Mouse (Mus musculus) stomach, embryonic 14.5 days (tissue): ENCODE results near the gene Otop1. TPM values are rescaled to one million over a fixed set of nuclear protein-coding genes. Genes with fewer than 3 reads are reported as not detected.

Experiments
- ATAC-seq: fragments of 200-750 bp; cut with Nextera tagmentation; 2 replicates; pipeline ENCODE4 v1.8.0; 2017; ENCODE audit warnings: low read depth, moderate TSS enrichment; ENCODE audit not compliant: insufficient number of reproducible peaks, insufficient read depth, low FRiP score
- H3K27ac ChIP-seq: fragments of 300-500 bp; sonication (generic); 2 replicates; pipeline ENCODE4 v1.5.1; 2014; ENCODE audit warnings: mild to moderate bottlenecking, low read length, moderate library complexity, mixed read lengths
- H3K27me3 ChIP-seq: fragments of 300-500 bp; sonication (generic); 2 replicates; pipeline ENCODE4 v1.6.1; 2014; ENCODE audit warnings: low read length, control low read depth, mixed read lengths; ENCODE audit not compliant: control insufficient read depth, insufficient read depth
- H3K36me3 ChIP-seq: fragments of 300-500 bp; sonication (generic); 2 replicates; pipeline ENCODE4 v1.6.1; 2014; ENCODE audit warnings: mild to moderate bottlenecking, control low read depth, low read length, moderate library complexity, mixed read lengths; ENCODE audit not compliant: control insufficient read depth, insufficient read depth
- H3K4me1 ChIP-seq: fragments of 300-500 bp; sonication (generic); 2 replicates; pipeline ENCODE4 v1.6.1; 2014; ENCODE audit warnings: low read length, control low read depth, mixed read lengths; ENCODE audit not compliant: control insufficient read depth, insufficient read depth
- H3K4me2 ChIP-seq: fragments of 300-500 bp; sonication (generic); replicated peaks from 2 replicates; pipeline ENCODE4 v1.6.1; 2014; ENCODE audit warnings: low read depth, low read length, control low read depth
- H3K4me3 ChIP-seq: fragments of 300-500 bp; sonication (generic); 2 replicates; pipeline ENCODE4 v1.5.1; 2014; ENCODE audit warnings: low read depth, low read length, control low read depth
- H3K9ac ChIP-seq: fragments of 300-500 bp; sonication (generic); replicated peaks from 2 replicates; pipeline ENCODE4 v1.6.1; 2014; ENCODE audit warnings: low read depth, mild to moderate bottlenecking, control low read depth, low read length, moderate library complexity, mixed read lengths
- H3K9me3 ChIP-seq: fragments of 300-500 bp; sonication (generic); 2 replicates; pipeline ENCODE4 v1.6.1; 2016; ENCODE audit warnings: low read depth, low read length, control low read depth; ENCODE audit not compliant: control insufficient read depth
- WGBS: fragments of 180-500 bp; shearing (Covaris S2); extraction: QIAGEN DNeasy Blood & Tissue Kit; methylation state at CpG from one replicate; pipeline ENCODE4 v1.1.7; 2014; 5-methylcytosine and 5-hydroxymethylcytosine counted together
- polyA plus RNA-seq: library from polyadenylated mRNA; unstranded; fragments of >200 nt; fragmentation: Nextera tagmentation; extraction: Ambion mirVana; gene quantifications from 2 replicates; pipeline ENCODE4 v1.2.1, GENCODE M21; 2014

Otop1 gene
- polyA plus RNA-seq, 1 experiment from 2014 or later, result not detected

DNA sequence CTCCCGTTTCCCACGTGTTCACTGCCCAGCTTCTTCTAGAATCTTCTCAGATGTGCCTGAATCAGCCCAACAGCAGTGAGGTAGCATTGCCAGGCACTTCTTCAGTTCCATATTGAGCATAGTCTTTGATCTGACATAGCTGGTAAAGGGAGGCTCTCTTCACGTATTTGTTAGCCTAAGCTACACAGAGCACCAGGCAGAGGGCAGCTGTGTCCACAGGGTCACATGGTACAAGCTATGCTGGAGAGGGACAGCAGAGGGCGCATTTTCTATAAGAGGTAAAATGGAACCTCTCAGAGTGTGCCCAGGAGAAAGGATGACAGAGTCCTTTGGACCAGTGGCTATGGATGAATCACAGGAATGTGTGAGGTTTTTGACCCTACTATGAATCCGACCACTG is 33.1 kb downstream of the Otop1 start:
- Histone ChIP-seq H3K4me1 (no peaks in the 10 kb centered on the region), H3K9ac (no peak overlapping the region), H3K27me3 (no peaks in the 10 kb centered on the region), H3K27ac (no peak overlapping the region), H3K36me3 (no peaks in the 10 kb centered on the region), H3K9me3 (no peaks in the 10 kb centered on the region), H3K4me3 (no peak overlapping the region), H3K4me2 (no peak overlapping the region)
- 44% methylated on average over 5 of the region's 5 CpGs for WGBS
- no peak for ATAC-seq

DNA sequence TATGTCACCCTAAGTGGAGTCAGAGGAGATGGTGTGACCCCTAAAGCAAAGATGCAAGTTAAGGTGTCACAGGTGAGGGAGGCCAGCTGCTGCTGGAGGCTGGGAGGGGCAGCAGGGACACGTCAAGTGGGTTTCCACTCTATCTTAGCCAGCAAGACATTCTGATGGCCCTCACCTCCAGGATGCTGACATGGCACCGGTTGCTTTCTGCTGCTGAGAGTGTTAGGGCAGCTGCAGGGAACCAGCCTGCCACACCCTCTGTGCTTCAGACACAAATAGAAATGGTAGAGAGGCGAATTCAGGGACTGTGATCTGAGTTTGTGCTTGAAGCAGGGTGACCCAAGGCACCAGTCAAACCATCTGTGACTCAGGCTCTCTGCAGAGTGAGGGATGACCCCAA is 34.0 kb downstream of the Otop1 start:
- Histone ChIP-seq H3K27ac (no peak overlapping the region), H3K4me1 (no peaks in the 10 kb centered on the region), H3K9me3 (no peaks in the 10 kb centered on the region), H3K9ac (no peak overlapping the region), H3K4me2 (no peak overlapping the region), H3K36me3 (no peaks in the 10 kb centered on the region), H3K4me3 (no peak overlapping the region), H3K27me3 (no peaks in the 10 kb centered on the region)
- WGBS, result 51% methylated on average over 3 of the region's 3 CpGs
- ATAC-seq, result no peak

- WGBS, result 3% methylated on average over 55 of the region's 67 CpGs
- Histone ChIP-seq H3K4me2 (peak within 1 kb of the TSS; percentile 57), H3K27ac (no peak within 1 kb of the TSS), H3K4me3 (peak within 1 kb of the TSS; percentile 29), H3K9ac (no peak within 1 kb of the TSS), H3K36me3 (no peaks in the 10 kb centered on the region), H3K4me1 (0 out of 2 replicates have a peak, but pooled peaks cover 2% of the 10 kb centered on the region), H3K27me3 (peaks cover 34% of the 10 kb centered on the region), H3K9me3 (no peaks in the 10 kb centered on the region)
- ATAC-seq, result no peak; the same call in 1 of the 2 replicates
Observed at GRCm38 (mm10) chr5:38318966-38319786, 43.4 kb downstream of the Otop1 start, which contains the start of gene Drd5. Gene Drd5, plus strand, starts transcription at chr5:38319367.

DNA sequence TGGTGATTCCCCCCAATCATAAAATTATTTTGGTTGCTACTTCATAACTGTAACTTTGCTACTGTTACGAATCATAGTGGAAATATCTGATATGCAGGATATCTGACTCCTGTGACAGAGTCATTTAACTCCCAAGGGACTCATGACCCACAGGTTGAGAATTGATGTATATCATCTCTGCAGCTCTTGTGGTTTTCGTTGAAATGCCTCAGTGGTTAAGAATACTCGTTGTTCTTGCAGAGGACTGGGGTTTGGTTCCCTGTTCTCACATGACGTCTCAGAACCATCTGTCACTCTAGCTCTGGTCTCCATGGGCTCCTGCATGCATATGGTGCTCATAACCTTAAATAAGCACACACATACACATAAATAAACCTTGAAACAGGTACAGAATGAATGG is 57.6 kb downstream of the Otop1 start:
- H3K4me2 ChIP-seq, result no peak overlapping the region
- no peak overlapping the region for H3K9ac ChIP-seq
- no peaks in the 10 kb centered on the region for H3K27me3 ChIP-seq
- no peaks in the 10 kb centered on the region for H3K4me1 ChIP-seq
- H3K9me3 ChIP-seq, result no peaks in the 10 kb centered on the region
- ATAC-seq, result no peak
- no peak overlapping the region for H3K27ac ChIP-seq
- no peaks in the 10 kb centered on the region for H3K36me3 ChIP-seq
- whole genome bisulfite sequencing, result 72% methylated on average over 4 of the region's 4 CpGs
- no peak overlapping the region for H3K4me3 ChIP-seq

DNA sequence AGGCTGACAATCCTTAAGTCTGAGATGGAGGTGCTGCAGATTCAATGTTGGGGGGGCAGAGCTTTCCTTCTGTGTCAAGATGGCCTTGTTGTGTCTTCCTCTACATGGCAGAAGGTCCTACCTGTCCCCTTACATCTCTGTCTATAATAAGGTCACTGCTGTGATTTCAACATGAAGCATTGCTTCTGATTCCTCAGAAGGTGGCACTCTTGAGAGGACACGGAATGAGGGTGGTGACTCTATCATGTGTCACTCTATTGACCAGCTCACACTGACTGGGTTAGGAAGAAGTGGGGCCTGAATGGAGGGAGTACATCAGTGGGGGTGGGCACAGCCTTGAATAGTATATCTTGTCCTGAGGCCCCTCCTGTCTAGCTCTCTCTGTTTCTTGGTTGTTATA is 58.8 kb downstream of the Otop1 start:
- WGBS, result 26% methylated on average over 1 of the region's 1 CpGs
- no peaks in the 10 kb centered on the region for H3K4me1 ChIP-seq

GRCm38 (mm10) chr5:38343101-38343500 is 67.3 kb downstream of the Otop1 start:
- no peak overlapping the region for H3K27ac ChIP-seq
- no peaks in the 10 kb centered on the region for H3K9me3 ChIP-seq
- no peak overlapping the region for H3K9ac ChIP-seq
- no peaks in the 10 kb centered on the region for H3K27me3 ChIP-seq
- H3K4me2 ChIP-seq, result no peak overlapping the region
- ATAC-seq, result no peak
- no peak overlapping the region for H3K4me3 ChIP-seq
- 78% methylated on average over 3 of the region's 3 CpGs for WGBS
- no peaks in the 10 kb centered on the region for H3K36me3 ChIP-seq
- no peaks in the 10 kb centered on the region for H3K4me1 ChIP-seq

More for the DNA sequence above, 58.8 kb downstream of the Otop1 start:
- H3K9me3 ChIP-seq, result no peaks in the 10 kb centered on the region
- H3K27ac ChIP-seq, result no peak overlapping the region
- no peaks in the 10 kb centered on the region for H3K36me3 ChIP-seq
- ATAC-seq, result no peak
- no peak overlapping the region for H3K4me2 ChIP-seq
- H3K27me3 ChIP-seq, result no peaks in the 10 kb centered on the region
- no peak overlapping the region for H3K4me3 ChIP-seq
- no peak overlapping the region for H3K9ac ChIP-seq

DNA sequence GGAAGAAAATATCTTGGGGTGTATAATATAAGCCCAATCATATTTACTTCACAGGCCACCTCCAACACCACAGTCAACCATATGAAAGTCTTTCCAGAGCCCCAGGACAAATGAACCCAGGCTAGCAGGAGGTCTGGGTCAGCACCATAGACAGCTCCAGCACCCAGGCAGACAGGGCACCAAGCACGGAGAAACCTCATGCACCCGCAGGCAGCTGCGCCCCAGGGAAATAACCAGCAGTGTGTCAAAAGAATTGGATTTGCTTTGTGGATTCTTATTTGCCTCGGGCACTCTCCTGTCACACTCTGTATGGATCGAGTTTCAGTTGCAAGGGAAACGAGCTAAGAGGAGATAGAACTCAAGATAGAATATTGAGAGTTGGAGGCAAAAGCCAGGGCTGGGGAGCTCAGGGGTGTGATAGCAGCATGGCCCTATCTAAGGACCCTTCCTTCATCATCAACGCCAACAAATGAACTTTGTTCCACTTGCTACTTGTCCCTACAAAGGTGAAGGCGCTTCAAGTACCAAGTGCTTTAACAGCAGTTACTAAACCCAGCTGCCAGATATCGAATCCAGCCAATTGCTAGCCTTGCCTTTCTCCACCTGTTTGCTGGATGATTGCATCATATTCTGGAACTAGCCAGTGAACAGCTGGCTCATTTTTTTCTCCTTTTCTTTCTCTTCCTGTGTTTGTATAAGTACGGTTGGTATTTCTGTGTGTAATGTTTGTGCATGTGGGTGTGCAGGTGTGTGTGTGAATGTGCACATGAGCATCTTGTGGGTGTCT is 71.1 kb downstream of the Otop1 start:
- 33% methylated on average over 10 of the region's 10 CpGs for WGBS
- H3K9me3 ChIP-seq, result no peaks in the 10 kb centered on the region
- no peak for ATAC-seq
- no peaks in the 10 kb centered on the region for H3K36me3 ChIP-seq
- H3K4me3 ChIP-seq, result no peak overlapping the region
- H3K4me2 ChIP-seq, result no peak overlapping the region
- H3K27ac ChIP-seq, result no peak overlapping the region
- no peaks in the 10 kb centered on the region for H3K27me3 ChIP-seq
- H3K4me1 ChIP-seq, result no peaks in the 10 kb centered on the region
- no peak overlapping the region for H3K9ac ChIP-seq

DNA sequence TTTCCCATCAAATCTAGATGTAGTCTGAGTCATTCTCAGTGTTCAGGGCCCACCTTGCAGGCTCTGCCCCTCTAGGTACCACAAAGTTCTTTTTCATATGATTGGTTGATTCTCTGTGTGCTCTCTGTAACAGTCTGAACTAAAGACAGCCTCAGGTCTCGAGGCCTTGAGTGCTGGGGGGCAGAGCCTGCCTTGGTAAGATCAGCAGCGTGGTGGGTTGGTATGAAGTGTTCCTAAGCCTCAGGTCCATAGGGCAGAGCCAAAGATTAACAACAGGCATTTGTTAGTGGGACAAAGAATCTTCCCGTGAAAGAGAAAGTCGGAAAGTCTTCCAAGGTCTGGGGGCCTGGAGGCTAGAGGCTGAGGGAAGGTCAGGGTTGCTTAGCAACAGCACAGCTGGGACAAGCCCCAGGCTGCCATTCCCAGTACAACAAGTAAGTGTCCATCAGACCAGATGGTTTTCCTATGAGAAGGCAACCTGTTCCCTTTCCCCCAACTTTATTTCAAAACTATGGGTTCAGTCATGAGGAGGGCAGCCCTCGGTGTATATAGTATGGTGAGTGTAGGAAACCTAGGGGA is 74.7 kb downstream of the Otop1 start:
- H3K27ac ChIP-seq, result no peak overlapping the region
- H3K4me3 ChIP-seq, result no peak overlapping the region
- no peak for ATAC-seq
- no peak overlapping the region for H3K9ac ChIP-seq
- 51% methylated on average over 5 of the region's 5 CpGs for WGBS
- no peak overlapping the region for H3K4me2 ChIP-seq
- H3K9me3 ChIP-seq, result no peaks in the 10 kb centered on the region
- no peaks in the 10 kb centered on the region for H3K4me1 ChIP-seq
- no peaks in the 10 kb centered on the region for H3K27me3 ChIP-seq
- no peaks in the 10 kb centered on the region for H3K36me3 ChIP-seq
